Mouse (Mus musculus): Measurements from ENCODE around the gene Mcur1.

Mcur1 gene

GRCm38 (mm10) chr13:43530129-43530831 lies 29.7 kb downstream of the Mcur1 start:
- in situ Hi-C loops (cut with MboI; ENCODE audit: low sequenced_read_pairs), result no loop called here

- in situ Hi-C loops (cut with MboI; ENCODE audit: low sequenced_read_pairs), result no loop called here
Observed at GRCm38 (mm10) chr13:43526289-43526688, 33.7 kb downstream of the Mcur1 start.

GRCm38 (mm10) chr13:43525363-43526134 lies 34.4 kb downstream of the Mcur1 start:
- in situ Hi-C loops (cut with MboI; ENCODE audit: low sequenced_read_pairs), result no loop called here

GRCm38 (mm10) chr13:43524491-43525362 lies 35.3 kb downstream of the Mcur1 start:
- in situ Hi-C loops (cut with MboI; ENCODE audit: low sequenced_read_pairs), result no loop called here

GRCm38 (mm10) chr13:43523906-43524480 lies 36.0 kb downstream of the Mcur1 start:
- in situ Hi-C loops (cut with MboI; ENCODE audit: low sequenced_read_pairs), result no loop called here

GRCm38 (mm10) chr13:43521940-43522339 lies 38.1 kb downstream of the Mcur1 start:
- in situ Hi-C loops (cut with MboI; ENCODE audit: low sequenced_read_pairs), result no loop called here

GRCm38 (mm10) chr13:43519251-43519650 lies 40.7 kb downstream of the Mcur1 start:
- in situ Hi-C loops (cut with MboI; ENCODE audit: low sequenced_read_pairs), result no loop called here

GRCm38 (mm10) chr13:43517371-43517770 lies 42.6 kb downstream of the Mcur1 start:
- in situ Hi-C loops (cut with MboI; ENCODE audit: low sequenced_read_pairs), result no loop called here

GRCm38 (mm10) chr13:43516931-43517330 lies 43.1 kb downstream of the Mcur1 start:
- in situ Hi-C loops (cut with MboI; ENCODE audit: low sequenced_read_pairs), result no loop called here

- in situ Hi-C loops (cut with MboI; ENCODE audit: low sequenced_read_pairs), result no loop called here
Observed at GRCm38 (mm10) chr13:43516119-43516518, 43.9 kb downstream of the Mcur1 start.

GRCm38 (mm10) chr13:43514950-43515358 lies 45.0 kb downstream of the Mcur1 start:
- in situ Hi-C loops (cut with MboI; ENCODE audit: low sequenced_read_pairs), result no loop called here

- in situ Hi-C loops (cut with MboI; ENCODE audit: low sequenced_read_pairs), result no loop called here
Observed at GRCm38 (mm10) chr13:43512736-43513135, 47.3 kb downstream of the Mcur1 start.

GRCm38 (mm10) chr13:43505798-43506197 lies 54.2 kb downstream of the Mcur1 start:
- in situ Hi-C loops (cut with MboI; ENCODE audit: low sequenced_read_pairs), result no loop called here

GRCm38 (mm10) chr13:43503395-43503850 lies 56.6 kb downstream of the Mcur1 start:
- in situ Hi-C loops (cut with MboI; ENCODE audit: low sequenced_read_pairs), result no loop called here

GRCm38 (mm10) chr13:43501601-43502000 lies 58.4 kb downstream of the Mcur1 start:
- in situ Hi-C loops (cut with MboI; ENCODE audit: low sequenced_read_pairs), result no loop called here

GRCm38 (mm10) chr13:43500483-43500850 lies 59.5 kb downstream of the Mcur1 start:
- in situ Hi-C loops (cut with MboI; ENCODE audit: low sequenced_read_pairs), result no loop called here

- in situ Hi-C loops (cut with MboI; ENCODE audit: low sequenced_read_pairs), result no loop called here
Observed at GRCm38 (mm10) chr13:43499731-43500482, 60.1 kb downstream of the Mcur1 start.

GRCm38 (mm10) chr13:43498849-43499248 lies 61.1 kb downstream of the Mcur1 start:
- in situ Hi-C loops (cut with MboI; ENCODE audit: low sequenced_read_pairs), result no loop called here

GRCm38 (mm10) chr13:43497769-43498168 lies 62.2 kb downstream of the Mcur1 start:
- in situ Hi-C loops (cut with MboI; ENCODE audit: low sequenced_read_pairs), result no loop called here

- in situ Hi-C loops (cut with MboI; ENCODE audit: low sequenced_read_pairs), result no loop called here
Observed at GRCm38 (mm10) chr13:43496660-43497059, 63.3 kb downstream of the Mcur1 start.
